Mouse (Mus musculus) embryonic facial prominence, embryonic 12.5 days (tissue): ENCODE results near the gene Negr1. TPM values are rescaled to one million over a fixed set of nuclear protein-coding genes. Genes with fewer than 3 reads are reported as not detected.

Source experiments
- ATAC-seq: fragments of 200-750 bp; cut with Nextera tagmentation; 2 replicates; pipeline ENCODE4 v1.8.0; 2017; ENCODE audit not compliant: insufficient number of reproducible peaks, insufficient read depth, low FRiP score, low TSS enrichment
- H3K27ac ChIP-seq: fragments of 300-500 bp; sonication (generic); 2 replicates; pipeline ENCODE4 v1.5.1; 2016; ENCODE audit warnings: mild to moderate bottlenecking
- H3K27me3 ChIP-seq: fragments of 300-500 bp; sonication (generic); 2 replicates; pipeline ENCODE4 v1.6.1; 2016; ENCODE audit warnings: mild to moderate bottlenecking, moderate library complexity
- H3K36me3 ChIP-seq: fragments of 300-500 bp; sonication (generic); 2 replicates; pipeline ENCODE4 v1.6.1; 2016; ENCODE audit warnings: mild to moderate bottlenecking
- H3K4me1 ChIP-seq: fragments of 300-500 bp; sonication (generic); 2 replicates; pipeline ENCODE4 v1.6.1; 2016
- H3K4me2 ChIP-seq: fragments of 300-500 bp; sonication (generic); replicated peaks from 2 replicates; pipeline ENCODE4 v1.6.1; 2016; ENCODE audit warnings: mild to moderate bottlenecking, moderate library complexity
- H3K4me3 ChIP-seq: fragments of 300-500 bp; sonication (generic); 2 replicates; pipeline ENCODE4 v1.5.1; 2016; ENCODE audit warnings: mild to moderate bottlenecking
- H3K9ac ChIP-seq: fragments of 300-500 bp; sonication (generic); 2 replicates; pipeline ENCODE4 v1.6.1; 2016; ENCODE audit warnings: mild to moderate bottlenecking, moderate library complexity
- H3K9me3 ChIP-seq: fragments of 300-500 bp; sonication (generic); 2 replicates; pipeline ENCODE4 v1.6.1; 2016; ENCODE audit warnings: mild to moderate bottlenecking, moderate library complexity
- WGBS: fragments of 180-500 bp; shearing (Covaris S2); methylation state at CpG from one replicate; pipeline ENCODE4 v1.1.7; 2016; 5-methylcytosine and 5-hydroxymethylcytosine counted together
- polyA plus RNA-seq: library from polyadenylated mRNA; unstranded; fragments of >200 nt; fragmentation: Nextera tagmentation; extraction: Ambion mirVana; gene quantifications from 2 replicates; pipeline ENCODE4 v1.2.1, GENCODE M21; 2016

Gene Negr1
- polyA plus RNA-seq, 1 experiment from 2014 or later = 6.0 TPM

- H3K27ac ChIP-seq = no peak overlapping the region
- no peak overlapping the region for H3K4me3 ChIP-seq
- no peak overlapping the region for H3K9ac ChIP-seq
- no peaks in the 10 kb centered on the region for H3K9me3 ChIP-seq
- WGBS = 71% methylated on average over 6 of the region's 6 CpGs
- H3K36me3 ChIP-seq = no peaks in the 10 kb centered on the region
- no peaks in the 10 kb centered on the region for H3K4me1 ChIP-seq
- ATAC-seq = no peak
- H3K27me3 ChIP-seq = no peaks in the 10 kb centered on the region
- H3K4me2 ChIP-seq = no peak overlapping the region
Measured at GRCm38 (mm10) chr3:157098417-157098816, 536.8 kb downstream of the Negr1 start.

DNA sequence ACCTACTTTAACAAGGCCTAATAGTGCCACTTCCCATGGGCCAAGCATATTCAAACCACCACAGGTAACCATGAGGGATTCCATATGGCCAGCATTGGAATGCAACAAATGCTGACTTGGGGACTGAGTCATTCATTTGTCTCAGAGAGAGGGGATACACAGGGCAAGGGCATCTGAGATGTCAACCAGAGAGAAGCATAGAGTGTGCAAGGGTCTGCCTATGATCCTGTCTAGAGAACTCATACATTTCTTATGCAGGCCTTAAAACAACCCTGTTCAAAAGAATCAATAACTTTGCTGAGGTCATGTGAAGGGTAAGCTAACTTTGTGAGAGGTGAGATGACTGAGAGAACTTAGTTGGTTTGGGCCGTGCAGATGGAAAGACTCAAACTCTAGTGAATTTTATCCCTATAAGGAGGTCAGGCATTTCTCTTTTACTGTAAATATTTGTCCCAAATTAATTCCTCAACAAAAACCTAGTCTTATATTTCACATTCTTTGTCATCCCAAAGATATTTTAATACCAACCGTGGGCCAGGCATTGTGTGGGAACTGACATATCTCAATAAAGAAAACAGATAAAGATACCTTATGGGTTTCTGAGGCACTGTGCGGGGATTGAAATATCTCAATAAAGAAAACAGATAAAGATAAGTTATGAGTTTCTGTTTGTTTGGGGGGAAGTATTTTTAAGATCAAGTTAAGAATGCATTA lies 543.4 kb downstream of the Negr1 start:
- Histone ChIP-seq H3K9me3 (no peaks in the 10 kb centered on the region), H3K27me3 (no peaks in the 10 kb centered on the region), H3K4me2 (no peak overlapping the region), H3K9ac (no peak overlapping the region), H3K27ac (no peak overlapping the region), H3K36me3 (no peaks in the 10 kb centered on the region), H3K4me1 (no peaks in the 10 kb centered on the region), H3K4me3 (no peak overlapping the region)
- 53% methylated on average over 3 of the region's 3 CpGs for WGBS
- ATAC-seq = no peak

- H3K4me3 ChIP-seq = no peak overlapping the region
- WGBS = 16% methylated on average over 6 of the region's 6 CpGs
Measured at GRCm38 (mm10) chr3:157105580-157106264, 544.1 kb downstream of the Negr1 start.

DNA sequence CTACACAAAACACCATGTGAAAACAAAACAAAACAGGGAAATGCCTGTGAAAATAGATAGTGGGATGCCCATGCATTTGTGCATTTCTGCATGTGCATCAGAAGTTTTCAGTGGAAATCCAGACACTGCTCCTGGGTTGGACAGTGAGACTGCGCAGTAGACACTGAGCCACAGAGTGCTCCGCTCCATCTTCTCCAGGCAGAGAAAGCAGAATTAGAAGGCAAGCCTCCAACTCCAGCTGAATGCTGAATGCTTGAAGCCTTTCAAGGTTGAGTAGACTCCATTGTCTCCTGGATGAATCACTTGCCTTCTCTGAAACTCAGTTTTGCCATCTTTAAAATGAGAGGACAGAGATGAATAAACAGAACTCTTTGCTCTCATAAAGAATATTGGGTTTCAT lies 546.6 kb downstream of the Negr1 start:
- Histone ChIP-seq H3K9ac (no peak overlapping the region), H3K27me3 (no peaks in the 10 kb centered on the region), H3K36me3 (no peaks in the 10 kb centered on the region), H3K4me2 (no peak overlapping the region), H3K4me3 (no peak overlapping the region), H3K4me1 (no peaks in the 10 kb centered on the region), H3K27ac (no peak overlapping the region), H3K9me3 (no peaks in the 10 kb centered on the region)
- ATAC-seq = no peak
- WGBS = 79% methylated on average over 2 of the region's 2 CpGs

More at GRCm38 (mm10) chr3:157105580-157106264, 544.1 kb downstream of the Negr1 start:
- H3K27me3 ChIP-seq = no peaks in the 10 kb centered on the region
- no peak overlapping the region for H3K4me2 ChIP-seq
- H3K27ac ChIP-seq = no peak overlapping the region
- no peaks in the 10 kb centered on the region for H3K9me3 ChIP-seq
- H3K36me3 ChIP-seq = no peaks in the 10 kb centered on the region
- H3K9ac ChIP-seq = no peak overlapping the region
- H3K4me1 ChIP-seq = no peaks in the 10 kb centered on the region
- ATAC-seq = peak; percentile 62

DNA sequence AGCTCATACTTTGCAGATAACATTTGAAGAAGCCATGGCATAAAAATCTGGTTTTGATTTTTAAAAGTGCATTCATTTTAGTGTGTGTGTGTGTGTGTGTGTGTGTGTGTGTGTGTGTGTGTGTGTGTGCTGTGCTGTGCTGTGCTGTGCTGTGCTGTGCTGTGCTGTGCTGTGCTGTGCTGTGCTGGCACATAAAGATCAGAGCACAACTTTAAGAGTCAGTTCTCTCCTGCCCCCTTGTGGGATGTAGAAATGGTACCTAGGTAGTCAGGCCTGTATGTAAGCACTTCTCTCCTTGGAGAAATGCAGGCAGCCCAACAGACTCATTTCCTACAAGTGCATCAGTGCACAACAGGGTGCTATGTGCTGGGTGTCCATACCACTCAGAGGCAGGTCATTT lies 547.7 kb downstream of the Negr1 start:
- Histone ChIP-seq H3K36me3 (no peaks in the 10 kb centered on the region), H3K27me3 (no peaks in the 10 kb centered on the region), H3K4me1 (no peaks in the 10 kb centered on the region), H3K9me3 (no peaks in the 10 kb centered on the region), H3K27ac (no peak overlapping the region), H3K4me2 (no peak overlapping the region), H3K9ac (no peak overlapping the region), H3K4me3 (no peak overlapping the region)
- no peak for ATAC-seq

- H3K9me3 ChIP-seq = no peaks in the 10 kb centered on the region
- ATAC-seq = peak; percentile 74; the same call in 1 of the 2 replicates
- no peak overlapping the region for H3K27ac ChIP-seq
Measured at GRCm38 (mm10) chr3:157115105-157115760, 553.6 kb downstream of the Negr1 start.

DNA sequence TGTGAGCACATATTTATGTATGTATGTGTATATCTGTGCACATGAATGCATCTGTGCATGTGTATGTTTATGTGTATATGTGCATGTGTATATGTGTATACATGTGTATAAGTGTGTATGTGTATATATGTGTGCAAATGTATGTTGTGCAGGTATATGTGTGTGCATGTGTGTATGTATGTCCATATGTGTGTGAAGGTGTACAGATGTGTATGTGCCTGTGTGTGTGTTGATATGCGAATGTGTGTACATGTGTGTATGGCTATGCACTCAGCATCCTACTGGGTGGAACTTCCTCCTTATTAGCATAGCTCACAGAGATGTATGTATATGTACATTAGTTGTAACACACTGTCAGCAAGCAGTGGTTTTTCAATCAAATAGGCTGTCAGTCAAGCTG lies 554.4 kb downstream of the Negr1 start:
- Histone ChIP-seq H3K36me3 (no peaks in the 10 kb centered on the region), H3K9me3 (no peaks in the 10 kb centered on the region), H3K9ac (no peak overlapping the region), H3K27ac (no peak overlapping the region), H3K27me3 (no peaks in the 10 kb centered on the region), H3K4me3 (no peak overlapping the region), H3K4me2 (no peak overlapping the region), H3K4me1 (peaks cover 8% of the 10 kb centered on the region)
- 97% methylated on average over 1 of the region's 1 CpGs for WGBS
- ATAC-seq = peak; percentile 77; the same call in 1 of the 2 replicates

More at GRCm38 (mm10) chr3:157115105-157115760, 553.6 kb downstream of the Negr1 start:
- H3K4me2 ChIP-seq = no peak overlapping the region
- H3K27me3 ChIP-seq = no peaks in the 10 kb centered on the region
- no peak overlapping the region for H3K4me3 ChIP-seq
- no peak overlapping the region for H3K9ac ChIP-seq
- WGBS = 37% methylated on average over 5 of the region's 5 CpGs
- H3K36me3 ChIP-seq = no peaks in the 10 kb centered on the region
- H3K4me1 ChIP-seq = peaks cover 8% of the 10 kb centered on the region

GRCm38 (mm10) chr3:157119916-157120315 lies 558.3 kb downstream of the Negr1 start:
- H3K27ac ChIP-seq = no peak overlapping the region
- H3K4me3 ChIP-seq = no peak overlapping the region

GRCm38 (mm10) chr3:157146124-157146855 lies 584.7 kb downstream of the Negr1 start:
- H3K4me2 ChIP-seq = no peak overlapping the region
- H3K4me1 ChIP-seq = no peaks in the 10 kb centered on the region
- no peaks in the 10 kb centered on the region for H3K27me3 ChIP-seq
- no peaks in the 10 kb centered on the region for H3K9me3 ChIP-seq
- 71% methylated on average over 14 of the region's 14 CpGs for WGBS
- no peaks in the 10 kb centered on the region for H3K36me3 ChIP-seq
- no peak overlapping the region for H3K27ac ChIP-seq
- H3K4me3 ChIP-seq = no peak overlapping the region
- no peak overlapping the region for H3K9ac ChIP-seq
- ATAC-seq = no peak

More at GRCm38 (mm10) chr3:157119916-157120315, 558.3 kb downstream of the Negr1 start:
- no peak for ATAC-seq
- no peaks in the 10 kb centered on the region for H3K36me3 ChIP-seq
- H3K9ac ChIP-seq = no peak overlapping the region
- 39% methylated on average over 2 of the region's 2 CpGs for WGBS
- H3K27me3 ChIP-seq = no peaks in the 10 kb centered on the region
- no peaks in the 10 kb centered on the region for H3K9me3 ChIP-seq
- H3K4me1 ChIP-seq = peaks cover 7% of the 10 kb centered on the region
- no peak overlapping the region for H3K4me2 ChIP-seq

DNA sequence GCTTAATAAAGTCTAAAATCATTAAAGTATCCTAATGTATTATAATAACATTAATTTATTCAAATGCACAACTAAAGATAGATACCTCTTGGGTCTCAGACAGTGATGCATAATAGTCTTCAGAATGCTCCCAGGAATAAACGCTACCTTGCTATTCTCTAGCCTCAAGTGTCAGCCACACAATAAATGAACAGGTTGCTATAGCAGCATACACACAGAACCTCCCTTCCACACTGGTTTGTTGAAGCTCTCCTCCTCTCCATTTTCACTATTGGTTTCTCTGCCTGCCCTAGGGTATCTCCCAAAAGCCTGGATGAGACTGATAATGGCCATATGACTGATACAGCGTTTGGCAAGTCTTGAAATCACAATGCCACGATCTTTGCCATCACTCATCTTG lies 593.3 kb downstream of the Negr1 start:
- Histone ChIP-seq H3K4me2 (no peak overlapping the region), H3K4me1 (no peaks in the 10 kb centered on the region), H3K27me3 (no peaks in the 10 kb centered on the region), H3K36me3 (no peaks in the 10 kb centered on the region), H3K9me3 (no peaks in the 10 kb centered on the region), H3K27ac (no peak overlapping the region), H3K9ac (no peak overlapping the region), H3K4me3 (no peak overlapping the region)
- 89% methylated on average over 3 of the region's 3 CpGs for WGBS
- ATAC-seq = no peak

DNA sequence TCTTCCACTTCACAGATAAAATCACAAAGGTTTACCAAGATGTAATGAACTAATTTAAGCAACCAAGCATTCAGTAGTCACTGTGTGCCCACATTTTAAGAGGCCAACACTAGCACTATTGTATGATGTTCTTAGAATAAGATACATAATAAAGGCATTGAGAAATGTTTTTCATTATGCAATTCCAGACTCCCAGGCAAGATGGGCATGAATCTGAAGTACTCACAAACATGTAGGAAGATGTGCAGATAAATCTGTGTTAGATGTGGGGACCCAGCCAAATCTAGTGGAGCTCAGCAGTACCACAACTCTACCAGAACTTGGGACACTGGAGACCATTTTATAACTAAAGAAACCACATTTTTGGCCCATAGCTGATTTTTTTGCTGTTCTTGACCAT lies 593.9 kb downstream of the Negr1 start:
- Histone ChIP-seq H3K9ac (no peak overlapping the region), H3K4me2 (no peak overlapping the region), H3K4me3 (no peak overlapping the region), H3K4me1 (no peaks in the 10 kb centered on the region), H3K9me3 (no peaks in the 10 kb centered on the region), H3K27me3 (no peaks in the 10 kb centered on the region), H3K36me3 (no peaks in the 10 kb centered on the region), H3K27ac (no peak overlapping the region)
- no peak for ATAC-seq
